Mouse (Mus musculus) frontal cortex, postnatal 25 days (tissue): ENCODE measurements around the gene Iqgap1.
"Not testable (repeated sequence)": the region's sequence is repeated elsewhere in the genome, so short reads cannot be mapped to it uniquely, and the experiment has no call there.

Experiments used
- DNase-seq, 2 experiments: peaks; one replicate each; pipeline ENCODE4 v3.0.0; 2022; ENCODE audit warnings: low spot score in 2 of 2

Iqgap1 gene

GRCm38 (mm10) chr7:80843176-80843575 is 17.4 kb upstream of the Iqgap1 start:
- DNase-seq: no peak

- no peak for DNase-seq
These were observed 16.4 kb upstream of the Iqgap1 start for GRCm38 (mm10) chr7:80842132-80842531.

GRCm38 (mm10) chr7:80840937-80841336 is 15.2 kb upstream of the Iqgap1 start:
- DNase-seq: no peak

GRCm38 (mm10) chr7:80840241-80840640 is 14.5 kb upstream of the Iqgap1 start:
- no peak for DNase-seq

- no peak for DNase-seq
These were observed 14.0 kb upstream of the Iqgap1 start for GRCm38 (mm10) chr7:80839755-80840154.

GRCm38 (mm10) chr7:80838247-80838646 is 12.5 kb upstream of the Iqgap1 start:
- DNase-seq: no peak

- DNase-seq: no peak
These were observed 12.0 kb upstream of the Iqgap1 start for GRCm38 (mm10) chr7:80837736-80838135.

- DNase-seq: no peak
These were observed 10.3 kb upstream of the Iqgap1 start for GRCm38 (mm10) chr7:80835984-80836652.

GRCm38 (mm10) chr7:80833651-80834532 is 8.1 kb upstream of the Iqgap1 start:
- DNase-seq: no peak

- DNase-seq: not testable (repeated sequence)
These were observed 7.3 kb upstream of the Iqgap1 start for GRCm38 (mm10) chr7:80832996-80833650.

GRCm38 (mm10) chr7:80832191-80832590 is 6.4 kb upstream of the Iqgap1 start:
- no peak for DNase-seq

GRCm38 (mm10) chr7:80830193-80830803 is 4.5 kb upstream of the Iqgap1 start:
- DNase-seq: no peak

GRCm38 (mm10) chr7:80828146-80828860 is 2.5 kb upstream of the Iqgap1 start:
- no peak for DNase-seq

GRCm38 (mm10) chr7:80823875-80824682 is 1.7 kb downstream of the Iqgap1 start:
- no peak for DNase-seq

- no peak for DNase-seq
These were observed 2.5 kb downstream of the Iqgap1 start for GRCm38 (mm10) chr7:80823267-80823666.

GRCm38 (mm10) chr7:80820838-80821237 is 4.9 kb downstream of the Iqgap1 start:
- DNase-seq: no peak

- no peak for DNase-seq
These were observed 9.1 kb downstream of the Iqgap1 start for GRCm38 (mm10) chr7:80816641-80817040.

- DNase-seq: no peak
These were observed 12.4 kb downstream of the Iqgap1 start for GRCm38 (mm10) chr7:80813397-80813796.

GRCm38 (mm10) chr7:80806331-80806730 is 19.4 kb downstream of the Iqgap1 start:
- no peak for DNase-seq

- DNase-seq: peak; percentile 64 to 81
These were observed 22.5 kb downstream of the Iqgap1 start for GRCm38 (mm10) chr7:80803173-80803872.
